22 mouse cellular contexts compared by ENCODE assay signal in the genomic region with DNA sequence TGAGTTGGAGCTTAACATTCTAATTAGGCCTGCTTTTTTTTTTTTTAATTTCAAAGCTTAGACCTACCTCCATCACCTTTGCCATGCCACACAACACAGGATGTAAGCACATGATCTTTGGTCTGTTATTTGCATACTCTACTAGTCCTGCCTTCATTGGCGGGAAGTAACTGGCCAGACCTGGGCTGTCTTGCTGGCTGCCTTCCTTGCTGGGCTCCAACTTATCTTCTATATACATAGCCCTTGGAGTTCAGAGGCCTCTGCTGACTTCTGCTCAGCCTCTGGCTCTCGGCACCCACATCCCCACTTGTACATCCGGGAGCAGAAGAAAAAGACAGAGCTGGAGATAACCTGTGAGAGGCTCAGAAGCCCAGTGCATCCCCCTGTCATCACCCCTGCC. TPM values are rescaled to one million over a fixed set of nuclear protein-coding genes. Genes with fewer than 3 reads are reported as not detected.
DNase-seq lines count a peak whose midpoint lies in the region; ATAC-seq lines count a peak whose summit lies in the region.
"Had no signal": no experiment of that assay in that cellular context is flagged by ENCODE, and none has a peak within 500 bp of the region (broad histone marks: within the 10 kb centered on the region; RNA-seq: fewer than 3 reads in every experiment).

No protein-coding gene starts in this region.

- H3K9me3 ChIP-seq in heart, embryonic 11.5 days (replicated peaks; ENCODE audit: control insufficient read depth, low read length), result no peaks in the 10 kb centered on the region
- H3K9me3 ChIP-seq in liver, embryonic 12.5 days (replicated peaks), result no peaks in the 10 kb centered on the region
- no peaks in the 10 kb centered on the region for H3K9me3 ChIP-seq in liver, embryonic 16.5 days (replicated peaks; ENCODE audit: control insufficient read depth, low read length)
- H3K9me3 ChIP-seq in forebrain, embryonic 11.5 days (ENCODE audit: control insufficient read depth, low read length), result no peaks in the 10 kb centered on the region
- H3K9me3 ChIP-seq: embryonic facial prominence, embryonic 12.5 days; forebrain, embryonic 12.5 days; heart, embryonic 15.5 days; hindbrain, embryonic 13.5 days had no signal

- H3K4me2 ChIP-seq in heart, embryonic 11.5 days, result peak overlapping the region; percentile 11; the same call in 1 of the 2 replicates
- H3K4me2 ChIP-seq in liver, embryonic 12.5 days, result peak overlapping the region; percentile 40
- H3K4me2 ChIP-seq in liver, embryonic 16.5 days (ENCODE audit: low read depth, low read length), result no peak overlapping the region
- no peak overlapping the region for H3K4me2 ChIP-seq in forebrain, embryonic 11.5 days (ENCODE audit: low read depth, low read length, severe bottlenecking)
- H3K4me2 ChIP-seq: embryonic facial prominence, embryonic 12.5 days; forebrain, embryonic 12.5 days; heart, embryonic 15.5 days; hindbrain, embryonic 13.5 days had no signal

- WGBS in heart, embryonic 11.5 days (ENCODE audit: insufficient replicate concordance), result 66% methylated on average over 3 of the region's 3 CpGs
- 52% methylated on average over 3 of the region's 3 CpGs for WGBS in liver, embryonic 12.5 days (ENCODE audit: insufficient replicate concordance)
- 56% methylated on average over 3 of the region's 3 CpGs for WGBS in liver, embryonic 16.5 days (ENCODE audit: insufficient replicate concordance)
- 88% methylated on average over 3 of the region's 3 CpGs for WGBS in forebrain, embryonic 11.5 days

- peak overlapping the region; percentile 3; the same call in 1 of the 2 replicates for H3K4me3 ChIP-seq in heart, embryonic 11.5 days (ENCODE audit: low read depth, low read length)
- peak overlapping the region; percentile 3; the same call in 1 of the 2 replicates for H3K4me3 ChIP-seq in brown adipose tissue, adult 24 weeks (ENCODE audit: insufficient read depth, low read depth, low read length)
- no peak overlapping the region for H3K4me3 ChIP-seq in liver, embryonic 12.5 days
- no peak overlapping the region for H3K4me3 ChIP-seq in liver, embryonic 16.5 days (ENCODE audit: low read depth, low read length)
- H3K4me3 ChIP-seq in forebrain, embryonic 11.5 days (ENCODE audit: low read depth, low read length), result no peak overlapping the region
- H3K4me3 ChIP-seq: embryonic facial prominence, embryonic 12.5 days; forebrain, embryonic 12.5 days; heart, embryonic 15.5 days; hindbrain, embryonic 13.5 days had no signal

- peak overlapping the region; percentile 70 for H3K27ac ChIP-seq in heart, embryonic 11.5 days (ENCODE audit: low read depth, low read length)
- H3K27ac ChIP-seq in brown adipose tissue, adult 24 weeks (replicated peaks; ENCODE audit: low read depth, low read length), result peak overlapping the region; percentile 92
- peak overlapping the region; percentile 73 for H3K27ac ChIP-seq in liver, embryonic 12.5 days
- no peak overlapping the region; the same call in 1 of the 2 replicates for H3K27ac ChIP-seq in liver, embryonic 16.5 days (ENCODE audit: low read length)
- no peak overlapping the region for H3K27ac ChIP-seq in forebrain, embryonic 11.5 days (ENCODE audit: low read depth, low read length)
- H3K27ac ChIP-seq: embryonic facial prominence, embryonic 12.5 days; forebrain, embryonic 12.5 days; heart, embryonic 15.5 days; hindbrain, embryonic 13.5 days; hindbrain, postnatal 0 days had no signal

- no peak; the same call in 1 of the 2 replicates for ATAC-seq in heart, embryonic 11.5 days (replicated peaks; ENCODE audit: insufficient number of reproducible peaks, low FRiP score, low TSS enrichment)
- peak; percentile 41; the same call in 1 of the 2 replicates for ATAC-seq in liver, embryonic 12.5 days
- 0 out of 2 replicates have a peak, but pooled peaks have one; percentile 22 for ATAC-seq in liver, embryonic 16.5 days (ENCODE audit: low read depth)
- no peak for ATAC-seq in forebrain, embryonic 11.5 days (replicated peaks; ENCODE audit: low FRiP score)
- ATAC-seq: forebrain, embryonic 16.5 days; hindbrain, postnatal 0 days had no signal

- no peaks in the 10 kb centered on the region for H3K4me1 ChIP-seq in heart, embryonic 11.5 days (ENCODE audit: control insufficient read depth, insufficient read depth, low read length)
- H3K4me1 ChIP-seq in brown adipose tissue, adult 24 weeks (ENCODE audit: control insufficient read depth, insufficient read depth, insufficient read length, low read length), result no peaks in the 10 kb centered on the region
- H3K4me1 ChIP-seq in liver, embryonic 12.5 days, result peaks cover 28% of the 10 kb centered on the region
- peaks cover 13% of the 10 kb centered on the region for H3K4me1 ChIP-seq in liver, embryonic 16.5 days (ENCODE audit: control insufficient read depth, low read depth, low read length)
- H3K4me1 ChIP-seq in forebrain, embryonic 11.5 days (replicated peaks; ENCODE audit: control insufficient read depth, insufficient read depth, low read length), result no peaks in the 10 kb centered on the region
- H3K4me1 ChIP-seq: embryonic facial prominence, embryonic 12.5 days; forebrain, embryonic 12.5 days; hindbrain, embryonic 13.5 days had no signal

- H3K9ac ChIP-seq in heart, embryonic 11.5 days (ENCODE audit: low read depth, low read length), result no peak overlapping the region
- peak overlapping the region; percentile 12; the same call in 1 of the 2 replicates for H3K9ac ChIP-seq in liver, embryonic 12.5 days
- no peak overlapping the region; the same call in 1 of the 2 replicates for H3K9ac ChIP-seq in liver, embryonic 16.5 days (ENCODE audit: low read depth, low read length)
- no peak overlapping the region for H3K9ac ChIP-seq in forebrain, embryonic 11.5 days (ENCODE audit: low read length)
- H3K9ac ChIP-seq: embryonic facial prominence, embryonic 12.5 days; forebrain, embryonic 12.5 days; heart, embryonic 15.5 days; hindbrain, embryonic 13.5 days had no signal

- H3K36me3 ChIP-seq in heart, embryonic 11.5 days (ENCODE audit: control insufficient read depth, insufficient read depth, low read length), result no peaks in the 10 kb centered on the region
- no peaks in the 10 kb centered on the region for H3K36me3 ChIP-seq in liver, embryonic 12.5 days
- no peaks in the 10 kb centered on the region for H3K36me3 ChIP-seq in liver, embryonic 16.5 days (ENCODE audit: control insufficient read depth, insufficient read depth)
- H3K36me3 ChIP-seq in forebrain, embryonic 11.5 days (ENCODE audit: control insufficient read depth, insufficient read depth, low read length), result no peaks in the 10 kb centered on the region
- H3K36me3 ChIP-seq: embryonic facial prominence, embryonic 12.5 days; forebrain, embryonic 12.5 days; heart, embryonic 15.5 days; hindbrain, embryonic 13.5 days had no signal

- no peak for DNase-seq in heart, adult 18-20 months
- no peak for DNase-seq in right cerebral cortex, postnatal 10 days (ENCODE audit: low spot score in 2 of 2)
- no peak for DNase-seq in forebrain, embryonic 11.5 days (ENCODE audit: low spot score)
- no peak for DNase-seq in thymus, postnatal 25 days
- DNase-seq: adrenal gland, adult 8-10 months; cerebellum, adult 11 months; cerebellum, adult 8-10 months; cerebellum, postnatal 14 days; embryo, embryonic 11 days; gastrocnemius, postnatal 36 days; heart, postnatal 14 days had no signal

- H3K27me3 ChIP-seq in heart, embryonic 11.5 days (ENCODE audit: control insufficient read depth, insufficient read depth, low read length), result no peaks in the 10 kb centered on the region
- peaks cover 5% of the 10 kb centered on the region; the same call in 1 of the 2 replicates for H3K27me3 ChIP-seq in liver, embryonic 12.5 days (replicated peaks)
- H3K27me3 ChIP-seq in liver, embryonic 16.5 days (ENCODE audit: control insufficient read depth, insufficient read depth, low read depth, low read length), result no peaks in the 10 kb centered on the region; the same call in 1 of the 2 replicates
- H3K27me3 ChIP-seq in forebrain, embryonic 11.5 days (ENCODE audit: control insufficient read depth, insufficient read depth, low read length), result no peaks in the 10 kb centered on the region; the same call in 1 of the 2 replicates
- H3K27me3 ChIP-seq: embryonic facial prominence, embryonic 12.5 days; heart, embryonic 15.5 days had no signal

RNA-seq across cellular contexts. Expression of a gene that starts 4.5 kb away (rescaled TPM):
- polyA plus RNA-seq in heart, embryonic 11.5 days (2014; fragmentation: Nextera tagmentation; extraction: Ambion mirVana), result 18.2 and 18.4 TPM in 2 replicates
- total RNA-seq in heart, adult 18-20 months (2021), result 10 to 100 TPM in 1 of 2 experiments, 1 to 10 TPM in 1; 8.1 to 10.0 TPM
- 5.9 and 13.2 TPM in 2 replicates for polyA plus RNA-seq in brown adipose tissue, adult 24 weeks (2012; ENCODE audit: insufficient read depth, insufficient read length, missing spikeins)
- 13.3 and 14.4 TPM in 2 replicates for polyA plus RNA-seq in liver, embryonic 12.5 days (2016; fragmentation: Nextera tagmentation; extraction: Ambion mirVana)
- 9.8 and 10.8 TPM in 2 replicates for polyA plus RNA-seq in liver, embryonic 16.5 days (2015; fragmentation: Nextera tagmentation; extraction: Ambion mirVana)
- 25.0 and 28.2 TPM in 2 replicates for polyA plus RNA-seq in forebrain, embryonic 11.5 days (2014; fragmentation: Nextera tagmentation; extraction: Ambion mirVana)

RNA-seq across cellular contexts. Expression of a gene that starts 6.1 kb away (rescaled TPM):
- 9.2 and 11.3 TPM in 2 replicates for polyA plus RNA-seq in heart, embryonic 11.5 days (2014; fragmentation: Nextera tagmentation; extraction: Ambion mirVana)
- 10 to 100 TPM in 1 of 2 experiments, 1 to 10 TPM in 1; 10.0 to 15.5 TPM for total RNA-seq in heart, adult 18-20 months (2021)
- 34.1 and 34.2 TPM in 2 replicates for polyA plus RNA-seq in brown adipose tissue, adult 24 weeks (2012; ENCODE audit: insufficient read depth, insufficient read length, missing spikeins)
- polyA plus RNA-seq in liver, embryonic 12.5 days (2016; fragmentation: Nextera tagmentation; extraction: Ambion mirVana), result 6.9 and 7.1 TPM in 2 replicates
- 10.3 and 11.6 TPM in 2 replicates for polyA plus RNA-seq in liver, embryonic 16.5 days (2015; fragmentation: Nextera tagmentation; extraction: Ambion mirVana)
- polyA plus RNA-seq in forebrain, embryonic 11.5 days (2014; fragmentation: Nextera tagmentation; extraction: Ambion mirVana), result 8.4 and 9.0 TPM in 2 replicates

RNA-seq across cellular contexts. Expression of a gene that starts 47.0 kb away (rescaled TPM):
- 176 and 196 TPM in 2 replicates for polyA plus RNA-seq in heart, embryonic 11.5 days (2014; fragmentation: Nextera tagmentation; extraction: Ambion mirVana)
- total RNA-seq in heart, adult 18-20 months (2021), result 100 to 1,000 TPM; 100 to 122 TPM
- polyA plus RNA-seq in brown adipose tissue, adult 24 weeks (2012; ENCODE audit: insufficient read depth, insufficient read length, missing spikeins), result 2.2 and 18.3 TPM in 2 replicates
- 776 and 813 TPM in 2 replicates for polyA plus RNA-seq in liver, embryonic 12.5 days (2016; fragmentation: Nextera tagmentation; extraction: Ambion mirVana)
- polyA plus RNA-seq in liver, embryonic 16.5 days (2015; fragmentation: Nextera tagmentation; extraction: Ambion mirVana), result 1,397 and 1,519 TPM in 2 replicates
- 59.2 and 61.2 TPM in 2 replicates for polyA plus RNA-seq in forebrain, embryonic 11.5 days (2014; fragmentation: Nextera tagmentation; extraction: Ambion mirVana)
- total RNA-seq: hematopoietic stem cell, adult 5-6 weeks had no signal

Comparison
In these comparisons a context has a peak if more than half of its experiments do, and no peak if none do; other contexts are left out.
1. H3K27ac ChIP-seq: peak in heart, embryonic 11.5 days (single experiment), brown adipose tissue, adult 24 weeks (single experiment) and liver, embryonic 12.5 days (single experiment); none in liver, embryonic 16.5 days (single experiment) and forebrain, embryonic 11.5 days (single experiment).
2. H3K4me2 ChIP-seq: peak in heart, embryonic 11.5 days (single experiment) and liver, embryonic 12.5 days (single experiment); none in liver, embryonic 16.5 days (single experiment) and forebrain, embryonic 11.5 days (single experiment).
3. ATAC-seq: peak in liver, embryonic 12.5 days (single experiment) and liver, embryonic 16.5 days (single experiment); none in heart, embryonic 11.5 days (single experiment) and forebrain, embryonic 11.5 days (single experiment).
4. H3K4me3 ChIP-seq: peak in heart, embryonic 11.5 days (single experiment) and brown adipose tissue, adult 24 weeks (single experiment); none in liver, embryonic 12.5 days (single experiment), liver, embryonic 16.5 days (single experiment) and forebrain, embryonic 11.5 days (single experiment).